Mouse (Mus musculus) ES-E14 (cell line): Measurements from ENCODE around the gene Col4a1.

ENCODE experiments used
- CHD2 ChIP-seq: IDR thresholded peaks from 2 replicates; pipeline ENCODE4 v1.6.1; 2014; ENCODE audit warnings: mild to moderate bottlenecking, low read depth, low read length, inconsistent platforms
- HCFC1 ChIP-seq: IDR thresholded peaks from 2 replicates; pipeline ENCODE4 v1.6.1; 2012; ENCODE audit warnings: low read length, inconsistent platforms, borderline replicate concordance; ENCODE audit not compliant: insufficient read depth
- MAFK ChIP-seq: IDR thresholded peaks from 2 replicates; pipeline ENCODE4 v1.6.1; 2014; ENCODE audit warnings: mild to moderate bottlenecking, low read depth, low read length, inconsistent platforms; ENCODE audit not compliant: insufficient read depth
- ZC3H11A ChIP-seq: IDR thresholded peaks from 2 replicates; pipeline ENCODE4 v1.6.1; 2012; ENCODE audit warnings: low read depth, mild to moderate bottlenecking, inconsistent platforms, low read length, borderline replicate concordance
- ZNF384 ChIP-seq: IDR thresholded peaks from 2 replicates; pipeline ENCODE4 v1.6.1; 2012; ENCODE audit warnings: low read depth, low read length, inconsistent platforms

DNA sequence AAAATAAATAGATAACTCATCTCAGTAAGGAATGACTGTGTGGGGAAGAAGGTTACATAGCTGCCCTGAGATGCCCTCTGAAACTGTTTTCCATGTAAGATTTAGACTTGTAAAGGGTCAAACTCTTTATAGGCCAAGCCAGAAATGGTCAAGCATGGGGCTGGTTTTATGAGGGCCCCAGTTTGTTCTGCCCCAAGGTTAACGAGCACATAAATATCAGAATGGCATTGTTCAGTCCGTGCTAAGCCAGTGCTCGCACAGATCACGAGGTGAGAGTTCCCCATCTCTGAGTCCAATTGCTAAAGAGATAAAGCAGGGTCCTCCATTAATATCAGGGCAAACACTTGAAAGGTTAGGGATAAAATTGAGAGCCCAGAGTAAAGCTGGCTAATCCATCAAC lies 79.6 kb downstream of the Col4a1 start:
- no peak for TF ChIP-seq ZNF384
- TF ChIP-seq MAFK = no peak
- no peak for TF ChIP-seq HCFC1
- no peak for TF ChIP-seq CHD2
- TF ChIP-seq ZC3H11A = no peak
